Mouse (Mus musculus) adrenal gland, postnatal 14 days (tissue): ENCODE measurements at regions not wholly inside any gene's neighbourhood (a gene's known extent, or its start where the extent isn't known, plus 50 kb on each side); places are given as distances from the start of the nearest gene placed in this dataset.
"Not testable (repeated sequence)": the region's sequence is repeated elsewhere in the genome, so short reads cannot be mapped to it uniquely, and the experiment has no call there.

Source experiments
- DNase-seq: peaks from one replicate; pipeline ENCODE4 v3.0.0; 2021; ENCODE audit warnings: mixed read lengths

DNA sequence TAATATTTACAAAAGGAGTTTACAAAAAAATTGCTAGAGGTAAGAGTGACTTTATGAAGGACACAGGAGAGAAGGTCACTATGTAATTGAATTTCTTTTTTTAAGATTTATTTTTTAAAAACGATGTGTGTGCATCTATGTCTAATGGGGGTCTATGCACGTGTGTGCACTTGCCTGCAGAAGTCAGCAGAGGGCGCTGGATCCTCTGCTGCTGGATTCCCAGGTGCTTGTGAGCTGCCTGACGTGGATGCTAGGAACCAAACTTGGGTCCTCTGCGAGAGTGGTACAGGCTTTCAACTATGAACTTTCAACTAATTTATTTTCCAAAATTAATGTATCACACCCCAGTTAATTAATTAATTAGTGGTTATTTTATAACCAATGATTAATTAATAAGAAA, 85.0 kb downstream of the Glrx3 start:
- no peak for DNase-seq

DNA sequence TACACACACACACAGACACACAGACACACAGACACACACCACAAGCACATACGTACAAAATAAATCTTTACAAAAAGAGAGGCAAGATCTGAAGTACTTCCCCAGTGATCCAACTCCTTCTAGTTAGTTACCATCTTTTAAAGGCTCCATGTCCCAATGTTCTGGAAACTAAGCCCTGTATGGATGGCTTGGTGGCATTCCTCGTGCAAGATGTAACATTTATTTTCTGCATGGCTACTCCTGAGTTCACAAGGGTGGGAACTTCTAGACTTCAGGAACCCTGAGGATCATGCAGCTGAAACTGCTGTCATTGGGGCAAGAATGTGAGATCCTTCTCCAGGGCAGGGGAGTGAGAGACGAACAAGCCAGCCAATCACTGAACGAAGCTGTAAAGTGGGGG, 96.1 kb downstream of the Glrx3 start:
- no peak for DNase-seq

GRCm38 (mm10) chr7:137549991-137550390, 112.6 kb downstream of the Glrx3 start:
- DNase-seq, result no peak

GRCm38 (mm10) chr7:137552551-137553198, 115.3 kb downstream of the Glrx3 start:
- DNase-seq, result no peak

GRCm38 (mm10) chr7:137555481-137555880, 118.1 kb downstream of the Glrx3 start:
- no peak for DNase-seq

DNA sequence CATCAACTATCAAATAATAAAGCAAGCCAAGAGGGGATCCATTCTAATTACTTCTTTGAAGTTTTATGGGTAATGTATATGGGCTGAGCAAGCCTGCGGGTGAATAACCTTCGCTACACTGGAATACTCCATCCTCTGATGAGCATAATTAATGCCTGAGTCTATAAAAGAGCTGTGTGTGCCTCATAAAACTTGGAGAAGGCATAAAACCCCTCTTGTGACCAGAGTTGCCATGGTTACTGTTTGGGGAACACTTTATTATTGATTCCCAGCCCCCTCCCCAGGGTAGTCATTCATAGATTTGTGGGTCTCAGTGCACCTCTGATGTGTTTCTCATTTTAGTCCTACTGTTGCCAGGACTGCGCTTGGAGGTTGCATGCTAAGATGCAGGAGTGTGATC, 120.0 kb downstream of the Glrx3 start:
- DNase-seq, result no peak

GRCm38 (mm10) chr7:137558871-137559270, 121.5 kb downstream of the Glrx3 start:
- no peak for DNase-seq

DNA sequence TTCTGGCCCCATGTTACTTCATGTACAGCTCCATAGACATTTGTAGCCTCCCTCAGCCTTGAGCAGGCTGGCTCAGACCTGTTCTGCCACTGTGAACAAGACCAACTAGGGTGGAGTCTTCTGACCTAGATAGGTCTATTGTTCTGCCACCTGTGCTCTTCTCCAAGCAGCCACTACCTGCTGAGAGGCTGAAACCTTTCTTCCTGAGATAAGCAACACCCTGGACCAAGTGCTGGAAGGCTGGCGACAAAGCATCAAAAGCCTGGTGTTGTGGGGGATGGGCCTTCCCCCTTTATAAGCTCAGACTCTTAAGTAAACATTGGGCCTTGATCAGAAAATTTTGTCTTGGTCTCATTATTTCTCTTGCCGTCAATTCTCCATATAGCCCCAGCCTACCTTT, 132.8 kb downstream of the Glrx3 start:
- no peak for DNase-seq

- DNase-seq, result no peak
These were observed 138.1 kb downstream of the Glrx3 start for GRCm38 (mm10) chr7:137575491-137575890.

DNA sequence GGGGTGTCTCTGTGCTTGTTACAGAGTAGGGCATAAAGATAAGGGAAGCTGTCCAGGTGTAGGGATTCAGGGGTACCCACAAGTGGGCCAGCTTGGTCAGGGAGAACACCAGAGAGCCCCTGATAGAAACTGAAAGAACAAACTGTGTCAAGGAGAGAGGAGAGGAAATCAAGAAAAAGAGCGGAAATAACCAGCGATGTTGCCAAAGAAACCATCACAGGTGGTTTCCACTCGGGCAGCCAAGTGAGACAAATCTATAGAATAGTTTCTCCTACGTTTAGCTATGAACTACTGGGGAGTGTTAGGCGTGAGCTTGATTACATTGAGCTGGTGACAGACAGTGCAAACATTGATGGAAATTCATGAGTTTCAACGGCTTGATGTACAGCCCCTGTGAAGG, 138.8 kb downstream of the Glrx3 start:
- DNase-seq, result peak; percentile 4

DNA sequence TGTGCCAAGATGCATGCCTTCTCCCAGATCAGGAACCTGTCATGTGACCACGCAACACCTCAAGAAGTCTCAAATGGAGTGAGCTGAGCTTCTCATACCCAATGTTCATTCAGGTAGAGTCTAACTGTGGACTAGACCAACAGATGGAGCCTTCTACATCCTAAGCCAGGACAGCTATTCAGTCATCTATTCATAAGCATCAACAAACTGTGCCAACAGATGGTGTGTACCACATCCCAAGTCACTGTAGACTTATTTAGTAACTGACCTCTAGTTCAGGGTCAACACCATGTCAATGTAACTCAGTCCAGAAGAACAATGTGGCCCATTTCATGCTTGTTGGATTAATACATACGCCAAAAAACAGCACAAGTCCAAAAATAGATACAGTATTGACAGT, 146.1 kb downstream of the Glrx3 start:
- DNase-seq, result no peak

DNA sequence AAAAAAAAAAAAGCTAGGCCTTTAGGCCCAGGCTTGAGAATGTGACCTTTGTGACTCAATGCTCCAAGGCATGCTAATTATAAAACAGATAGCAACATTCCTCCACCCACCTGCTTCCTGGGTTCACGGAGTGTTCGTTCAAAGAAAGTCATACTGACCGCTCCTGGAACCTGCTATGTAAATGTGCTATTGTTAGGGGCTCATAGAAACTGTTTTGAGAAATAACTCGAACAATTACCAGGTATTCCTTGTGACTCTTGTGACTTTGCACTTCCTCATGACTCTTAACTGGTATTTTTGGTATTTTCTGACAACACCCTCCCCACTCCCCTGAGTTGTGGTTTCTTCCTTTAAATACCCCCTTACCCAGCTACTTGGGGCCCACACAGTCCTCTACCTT, 147.5 kb downstream of the Glrx3 start:
- not testable (repeated sequence) for DNase-seq

DNA sequence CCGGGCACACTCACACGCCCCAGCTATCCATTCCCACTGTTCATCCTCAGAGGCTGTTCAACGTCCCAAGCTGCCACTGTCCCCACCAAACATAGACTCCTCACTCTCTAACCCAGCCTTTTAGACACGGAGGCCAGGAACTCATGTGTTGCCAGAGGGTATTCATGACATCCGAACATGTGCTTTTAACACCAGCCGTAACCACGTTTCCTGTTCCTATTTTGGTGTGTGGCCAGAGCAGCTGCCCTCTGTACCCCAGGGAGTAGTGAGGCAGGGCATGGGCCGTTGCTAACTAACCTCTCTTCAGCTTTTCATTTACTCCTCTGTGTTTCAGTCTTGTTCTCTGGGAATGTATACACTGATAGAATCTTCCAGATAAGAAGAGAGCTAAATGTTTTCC, 156.2 kb downstream of the Glrx3 start:
- peak; percentile 10 for DNase-seq

- peak; percentile 65 for DNase-seq
These were observed 158.2 kb downstream of the Glrx3 start for GRCm38 (mm10) chr7:137595567-137595966.

DNA sequence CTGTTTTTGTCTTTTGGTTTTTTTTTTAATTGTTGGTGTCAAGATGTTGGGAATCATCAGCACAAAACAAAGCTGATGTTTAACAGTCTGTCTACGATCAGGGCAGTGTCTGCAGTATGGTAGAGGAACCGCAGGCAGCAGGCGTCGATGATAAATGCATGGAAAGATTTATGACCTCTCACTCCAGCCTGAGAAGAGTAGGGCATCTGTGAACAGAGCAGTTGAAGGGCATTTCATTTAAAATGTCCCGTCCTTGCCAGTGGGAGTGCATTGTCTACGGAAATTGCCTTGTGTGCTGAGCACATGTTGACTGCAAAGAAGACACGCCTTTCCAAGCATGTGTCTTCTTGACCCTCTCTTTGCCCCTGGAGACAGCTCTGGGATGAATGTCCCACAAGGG, 158.7 kb downstream of the Glrx3 start:
- no peak for DNase-seq

DNA sequence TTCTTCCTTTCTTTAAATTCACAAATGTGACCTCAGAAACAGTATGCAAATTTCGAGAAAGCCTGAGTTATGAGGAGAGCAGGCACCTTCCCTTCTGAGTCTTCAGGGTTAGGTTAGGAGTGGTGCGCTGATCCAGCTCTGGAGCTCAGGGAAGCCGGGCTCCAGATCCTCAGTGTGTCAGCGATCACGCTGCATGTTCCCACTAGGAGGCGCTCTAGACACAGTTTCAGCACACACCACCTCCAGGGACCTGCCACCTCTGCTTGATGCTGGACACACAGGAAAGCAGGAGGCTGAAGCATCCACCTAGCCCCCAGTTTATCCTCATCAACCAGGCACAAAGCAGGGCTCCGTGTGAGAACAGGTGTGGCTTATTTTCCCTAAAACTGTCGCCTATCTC, 165.6 kb downstream of the Glrx3 start:
- DNase-seq, result peak; percentile 77

DNA sequence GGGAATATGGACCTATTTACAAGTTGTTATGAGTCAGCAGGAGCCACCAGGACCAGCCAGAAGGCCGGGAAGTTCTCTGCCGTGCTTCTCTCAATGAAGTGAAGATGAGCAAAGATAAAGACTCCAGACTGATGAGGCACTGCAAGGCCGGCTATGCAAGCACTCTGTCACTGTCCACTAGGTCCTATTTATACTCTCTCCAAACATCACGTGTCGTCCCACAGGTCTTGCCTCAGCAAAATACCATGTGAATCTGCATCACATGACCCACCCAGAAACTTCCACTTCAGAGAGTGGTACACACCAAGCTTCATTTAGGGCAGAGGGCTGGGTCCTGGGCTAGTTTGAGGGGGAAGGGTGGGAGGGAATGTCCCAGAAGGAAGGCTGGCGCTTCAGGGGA, 172.3 kb downstream of the Glrx3 start:
- DNase-seq, result peak; percentile 30

DNA sequence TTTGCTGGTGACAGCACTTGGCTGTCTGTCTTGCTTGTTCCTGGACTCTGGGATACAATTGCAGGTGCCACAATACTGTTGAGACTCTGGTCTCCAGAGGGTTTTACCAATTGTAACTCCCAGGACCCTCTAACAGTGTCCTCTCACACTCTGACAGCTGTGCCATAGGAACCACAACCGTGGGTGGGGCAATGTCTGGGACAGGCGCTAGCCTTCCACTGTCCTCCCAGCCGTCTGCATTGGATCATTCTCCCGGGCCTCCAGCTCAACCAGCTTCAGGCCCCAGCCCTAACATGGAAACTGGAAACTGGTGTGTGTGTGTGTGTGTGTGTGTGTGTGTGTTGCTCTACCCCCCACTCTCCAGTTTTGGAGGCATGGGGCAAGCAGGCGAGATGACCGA, 173.9 kb downstream of the Glrx3 start:
- no peak for DNase-seq

DNA sequence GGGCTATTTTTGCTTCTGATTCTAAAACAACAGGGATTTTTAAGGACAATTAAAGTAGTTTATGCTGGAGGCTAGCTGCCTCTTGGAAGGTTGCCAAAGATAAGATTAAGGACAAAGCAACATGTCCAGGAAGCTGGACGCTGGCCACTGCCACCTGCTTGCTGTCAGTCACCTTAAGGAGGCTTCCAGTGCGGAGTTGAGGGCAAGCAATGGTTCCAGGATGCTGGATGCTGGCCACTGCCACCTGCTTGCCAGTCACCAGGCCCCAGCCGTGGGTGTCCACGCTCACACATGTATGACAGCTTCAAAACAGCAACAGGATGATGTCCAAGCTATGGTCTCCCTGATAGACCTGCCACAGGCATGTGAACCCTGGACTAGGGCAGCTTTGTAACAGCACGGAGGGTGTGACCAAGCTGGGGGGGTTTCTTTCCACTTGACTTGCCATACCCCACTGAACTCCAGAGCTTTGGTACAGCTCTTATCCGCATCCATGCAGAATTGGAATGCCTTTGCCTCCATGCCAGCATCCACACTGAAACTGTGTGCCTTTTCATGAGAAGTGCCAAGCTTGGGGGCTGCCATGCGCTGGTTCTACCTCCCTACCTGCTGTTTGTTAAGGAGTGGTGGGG, 174.6 kb downstream of the Glrx3 start:
- DNase-seq, result peak; percentile 18

- DNase-seq, result no peak
These were observed 181.2 kb downstream of the Glrx3 start for GRCm38 (mm10) chr7:137618406-137619133.

GRCm38 (mm10) chr7:137619286-137619789, 181.9 kb downstream of the Glrx3 start:
- DNase-seq, result no peak

GRCm38 (mm10) chr7:137628266-137628665, 190.9 kb downstream of the Glrx3 start:
- no peak for DNase-seq

GRCm38 (mm10) chr7:137629540-137629939, 192.1 kb downstream of the Glrx3 start:
- DNase-seq, result no peak

DNA sequence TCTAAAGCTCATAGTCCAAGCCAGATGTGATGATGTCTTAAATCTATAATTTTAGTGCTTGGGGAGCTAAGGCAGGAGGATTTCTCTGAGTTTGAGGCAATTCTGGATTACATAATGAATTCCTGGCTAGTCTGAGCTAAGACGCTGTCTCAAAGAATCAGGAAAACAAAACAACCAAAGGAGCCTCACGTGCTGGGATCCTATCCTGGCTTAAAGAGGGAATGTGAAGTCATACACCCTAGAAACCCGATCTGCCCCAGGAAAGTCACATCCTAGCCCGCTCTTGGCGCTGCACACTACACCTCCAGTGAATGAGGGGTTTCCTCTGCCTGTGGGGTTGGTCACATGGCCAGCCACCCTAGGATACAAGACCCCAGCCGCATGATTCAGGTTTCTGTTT, 211.2 kb downstream of the Glrx3 start:
- no peak for DNase-seq
